Mouse (Mus musculus) C2C12 (cell line): ENCODE data around the gene Mblac1. TPM values are rescaled to one million over a fixed set of nuclear protein-coding genes. Genes with fewer than 3 reads are reported as not detected.
"Not testable (repeated sequence)": the region's sequence is repeated elsewhere in the genome, so short reads cannot be mapped to it uniquely, and the experiment has no call there.

ENCODE experiments used
- H3K27me3 ChIP-seq: one replicate; pipeline ENCODE4 v1.6.1; 2011; ENCODE audit not compliant: control insufficient read depth, insufficient read depth, insufficient read length
- H3K36me3 ChIP-seq: one replicate; pipeline ENCODE4 v1.6.1; 2011; ENCODE audit not compliant: control insufficient read depth, insufficient read depth
- H3K4me3 ChIP-seq: one replicate; pipeline ENCODE4 v1.5.1; 2011; ENCODE audit warnings: mild to moderate bottlenecking, control low read depth; ENCODE audit not compliant: poor library complexity, insufficient read depth, severe bottlenecking
- H3K79me2 ChIP-seq: one replicate; pipeline ENCODE4 v1.6.1; 2011; ENCODE audit not compliant: control insufficient read depth, insufficient read depth
- H3K79me3 ChIP-seq: one replicate; pipeline ENCODE4 v1.6.1; 2011; ENCODE audit warnings: low read depth, control low read depth
- H3ac ChIP-seq: one replicate; pipeline ENCODE3; 2011; ENCODE audit warnings: low read depth; ENCODE audit not compliant: control insufficient read depth, insufficient read length
- CEBPB ChIP-seq: IDR thresholded peaks from one replicate; pipeline ENCODE4 v1.6.1; 2011; ENCODE audit warnings: low read depth, mild to moderate bottlenecking, control low read depth, moderate library complexity
- CTCF ChIP-seq: IDR thresholded peaks from one replicate; pipeline ENCODE4 v1.5.1; 2011; ENCODE audit not compliant: control insufficient read depth, insufficient read depth, insufficient read length
- FOSL1 ChIP-seq: IDR thresholded peaks from one replicate; pipeline ENCODE4 v1.8.0; 2011; ENCODE audit warnings: mild to moderate bottlenecking, low read length; ENCODE audit not compliant: poor library complexity, insufficient read depth, severe bottlenecking
- MAX ChIP-seq: IDR thresholded peaks from one replicate; pipeline ENCODE4 v1.6.1; 2011; ENCODE audit warnings: mild to moderate bottlenecking, control low read depth
- MYOD1 ChIP-seq: IDR thresholded peaks from one replicate; pipeline ENCODE4 v1.6.1; 2011; ENCODE audit warnings: low read depth; ENCODE audit not compliant: control insufficient read depth, insufficient read length
- MYOG ChIP-seq: IDR thresholded peaks from one replicate; pipeline ENCODE4 v1.6.1; 2011; ENCODE audit not compliant: control insufficient read depth, insufficient read length; ENCODE audit errors: extremely low read depth
- USF1 ChIP-seq: IDR thresholded peaks from one replicate; pipeline ENCODE4 v1.6.1; 2011; ENCODE audit warnings: low read depth, mild to moderate bottlenecking, control low read depth, moderate library complexity
- polyA plus RNA-seq: library from polyadenylated mRNA; unstranded; fragments of >200 nt; fragmentation: generic; extraction: Trizol; gene quantifications from one replicate; pipeline ENCODE4 v1.2.1, GENCODE M21; 2012; ENCODE audit warnings: missing spikeins

Gene Mblac1
- polyA plus RNA-seq, 1 experiment: 2.5 TPM

DNA sequence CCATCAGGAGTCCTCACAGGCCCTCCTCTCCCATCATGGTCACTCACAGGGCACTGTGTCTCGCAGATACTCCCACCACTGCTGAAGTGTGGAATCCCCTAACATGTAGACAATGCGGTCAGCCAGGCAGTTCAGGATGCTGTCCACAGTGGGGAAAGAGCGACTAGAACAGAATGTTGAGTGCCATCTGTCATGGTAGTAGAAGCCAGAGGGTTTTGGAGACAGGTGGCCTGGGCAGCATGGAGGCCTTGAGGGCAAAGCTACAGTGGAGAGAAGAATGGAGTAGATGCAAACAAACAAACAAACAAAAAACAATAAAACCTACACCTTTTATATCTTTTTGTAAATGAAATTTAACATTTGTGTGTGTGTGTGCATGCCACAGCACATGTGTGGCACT is 8.0 kb downstream of the Mblac1 start:
- no peaks in the 10 kb centered on the region for H3K27me3 ChIP-seq
- no peaks in the 10 kb centered on the region for H3K36me3 ChIP-seq
- H3K79me3 ChIP-seq: no peaks in the 10 kb centered on the region
- no peak overlapping the region for H3ac ChIP-seq
- no peak for TF ChIP-seq MAX
- no peak for TF ChIP-seq FOSL1
- TF ChIP-seq CTCF: no peak
- TF ChIP-seq USF1: no peak
- no peak overlapping the region for H3K4me3 ChIP-seq
- no peaks in the 10 kb centered on the region for H3K79me2 ChIP-seq

- Histone ChIP-seq H3ac (no peak overlapping the region), H3K36me3 (no peaks in the 10 kb centered on the region), H3K4me3 (no peak overlapping the region), H3K79me3 (no peaks in the 10 kb centered on the region), H3K79me2 (no peaks in the 10 kb centered on the region), H3K27me3 (no peaks in the 10 kb centered on the region)
- no peak for TF ChIP-seq USF1
- no peak for TF ChIP-seq CEBPB
- no peak for TF ChIP-seq MYOD1
- TF ChIP-seq MAX: no peak
Measured at GRCm38 (mm10) chr5:138207253-138207652, 13.1 kb downstream of the Mblac1 start.

- TF ChIP-seq MYOG (no peak), CEBPB (no peak)
Measured at GRCm38 (mm10) chr5:138207873-138208272, 13.8 kb downstream of the Mblac1 start.

DNA sequence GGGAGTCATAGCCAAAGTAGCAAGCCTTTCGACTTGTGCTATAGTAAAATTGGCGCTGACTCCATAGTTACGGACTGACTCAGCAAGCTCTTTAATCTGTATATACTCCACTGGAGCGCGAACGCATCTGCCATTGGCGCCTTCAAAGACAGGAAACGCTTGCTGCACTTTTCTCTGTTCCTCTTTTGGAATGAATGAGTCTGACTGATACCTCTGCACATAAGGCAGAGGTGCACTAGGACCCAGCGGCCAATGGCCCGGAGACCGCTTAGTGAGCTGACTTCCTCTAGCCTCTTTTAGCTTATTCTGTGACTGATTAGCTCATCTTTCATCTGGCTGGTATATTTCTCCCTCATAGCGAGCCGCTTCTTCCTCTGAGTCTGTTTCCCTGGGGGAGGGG is 22.5 kb downstream of the Mblac1 start:
- not testable (repeated sequence) for H3K27me3 ChIP-seq, H3K79me3 ChIP-seq, H3K79me2 ChIP-seq, H3K36me3 ChIP-seq, H3K4me3 ChIP-seq, H3ac ChIP-seq

More at GRCm38 (mm10) chr5:138207873-138208272, 13.8 kb downstream of the Mblac1 start:
- H3K79me2 ChIP-seq: no peaks in the 10 kb centered on the region
- H3K36me3 ChIP-seq: no peaks in the 10 kb centered on the region
- H3ac ChIP-seq: no peak overlapping the region
- no peak overlapping the region for H3K4me3 ChIP-seq
- H3K79me3 ChIP-seq: no peaks in the 10 kb centered on the region
- no peaks in the 10 kb centered on the region for H3K27me3 ChIP-seq

- Histone ChIP-seq H3K36me3 (no peaks in the 10 kb centered on the region), H3K79me3 (no peaks in the 10 kb centered on the region), H3ac (no peak overlapping the region), H3K4me3 (no peak overlapping the region), H3K27me3 (no peaks in the 10 kb centered on the region), H3K79me2 (no peaks in the 10 kb centered on the region)
- TF ChIP-seq CTCF (no peak), MYOD1 (no peak), CEBPB (no peak), FOSL1 (no peak), MYOG (no peak), MAX (no peak), USF1 (no peak)
Measured at GRCm38 (mm10) chr5:138219864-138220263, 25.8 kb downstream of the Mblac1 start.

- H3ac ChIP-seq: no peak overlapping the region
- no peaks in the 10 kb centered on the region for H3K36me3 ChIP-seq
- no peaks in the 10 kb centered on the region for H3K79me2 ChIP-seq
- H3K4me3 ChIP-seq: no peak overlapping the region
- TF ChIP-seq CTCF: peak; percentile 77
- no peak for TF ChIP-seq CEBPB
- H3K27me3 ChIP-seq: no peaks in the 10 kb centered on the region
- no peaks in the 10 kb centered on the region for H3K79me3 ChIP-seq
Measured at GRCm38 (mm10) chr5:138222111-138222510, 28.0 kb downstream of the Mblac1 start.

GRCm38 (mm10) chr5:138223287-138223686 is 29.2 kb downstream of the Mblac1 start:
- no peaks in the 10 kb centered on the region for H3K79me2 ChIP-seq
- H3K4me3 ChIP-seq: no peak overlapping the region
- no peak for TF ChIP-seq MYOG
- no peak for TF ChIP-seq USF1
- TF ChIP-seq CEBPB: no peak
- no peak for TF ChIP-seq MAX
- TF ChIP-seq FOSL1: no peak
- no peak for TF ChIP-seq CTCF
- no peak for TF ChIP-seq MYOD1
- no peaks in the 10 kb centered on the region for H3K36me3 ChIP-seq
- no peak overlapping the region for H3ac ChIP-seq
- H3K27me3 ChIP-seq: no peaks in the 10 kb centered on the region
- H3K79me3 ChIP-seq: no peaks in the 10 kb centered on the region
